16 mouse cellular contexts compared by ENCODE assay signal in the genomic region with DNA sequence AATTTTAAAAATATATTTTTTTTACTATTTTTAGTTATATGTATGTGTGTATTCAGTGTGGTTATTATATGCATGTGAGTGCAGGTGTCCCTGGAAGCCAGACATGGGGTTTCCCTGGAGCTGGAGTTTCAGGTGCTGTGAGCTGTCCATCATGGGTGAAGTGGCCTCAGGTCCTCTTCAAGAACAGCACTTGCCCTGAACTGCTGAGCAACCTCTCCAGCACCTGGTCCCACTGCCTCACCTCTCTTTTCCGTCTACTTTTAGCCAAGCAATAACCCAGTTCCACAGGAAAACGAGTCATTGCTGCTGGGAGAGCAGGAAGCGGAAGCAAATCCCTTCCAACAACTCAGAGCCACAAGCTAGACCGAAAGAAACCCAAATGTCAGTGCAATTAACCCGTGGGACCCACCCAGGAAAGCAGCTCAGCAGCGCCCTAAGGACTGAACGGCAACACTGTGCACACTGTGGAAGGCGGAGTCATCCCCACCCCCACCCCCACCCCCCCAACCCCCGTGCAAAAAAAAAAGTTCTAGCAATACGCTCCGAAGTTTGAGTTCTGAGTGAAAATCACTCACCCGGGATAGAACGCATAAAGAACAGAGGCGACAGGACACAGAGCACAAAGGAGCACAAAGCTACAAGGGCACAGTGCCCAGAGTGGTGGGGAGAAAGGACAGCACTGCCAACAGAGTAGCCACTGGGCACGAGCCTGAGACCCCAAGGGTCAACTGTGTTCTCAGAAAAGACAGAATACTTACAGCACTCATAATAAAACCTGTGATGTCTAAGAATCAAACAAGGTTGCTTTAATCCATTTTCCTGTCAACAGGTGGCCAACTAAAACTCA. TPM values are rescaled to one million over a fixed set of nuclear protein-coding genes. Genes with fewer than 3 reads are reported as not detected.
A peak's percentile ranks its signal among the peaks of the same experiment; 100 is the strongest.
DNase-seq lines count a peak whose midpoint lies in the region; ATAC-seq and TF ChIP-seq lines count a peak whose summit lies in the region.
"Had no signal": no experiment of that assay in that cellular context is flagged by ENCODE, and none has a peak within 500 bp of the region (broad histone marks: within the 10 kb centered on the region; RNA-seq: fewer than 3 reads in every experiment).

No protein-coding gene starts in this region.

- intact Hi-C loops in left cerebral cortex, postnatal 10 days (cut with DNase I), result no loop called here

- no peak overlapping the region for H3K4me3 ChIP-seq in heart, embryonic 11.5 days (ENCODE audit: low read depth, low read length)
- H3K4me3 ChIP-seq in kidney, embryonic 14.5 days (ENCODE audit: low read length), result no peak overlapping the region
- no peak overlapping the region for H3K4me3 ChIP-seq in brown adipose tissue, adult 24 weeks (ENCODE audit: insufficient read depth, low read depth, low read length)
- H3K4me3 ChIP-seq in lung, postnatal 0 days (ENCODE audit: low read depth, low read length), result no peak overlapping the region
- H3K4me3 ChIP-seq: liver, embryonic 13.5 days had no signal

- H3K4me1 ChIP-seq in heart, embryonic 11.5 days (ENCODE audit: control insufficient read depth, insufficient read depth, low read length), result peaks cover 14% of the 10 kb centered on the region
- peaks cover 14% of the 10 kb centered on the region for H3K4me1 ChIP-seq in kidney, embryonic 14.5 days (ENCODE audit: control insufficient read depth, insufficient read depth, low read length)
- H3K4me1 ChIP-seq in brown adipose tissue, adult 24 weeks (ENCODE audit: control insufficient read depth, insufficient read depth, insufficient read length, low read length), result peaks cover 29% of the 10 kb centered on the region
- H3K4me1 ChIP-seq in lung, postnatal 0 days (ENCODE audit: insufficient read depth, low read depth, low read length), result peaks cover 13% of the 10 kb centered on the region; the same call in 1 of the 2 replicates

- no peak overlapping the region for H3K27ac ChIP-seq in heart, embryonic 11.5 days (ENCODE audit: low read depth, low read length)
- 0 out of 2 replicates have a peak overlapping the region, but pooled peaks have one; percentile 8 for H3K27ac ChIP-seq in kidney, embryonic 14.5 days (ENCODE audit: low read depth, low read length)
- H3K27ac ChIP-seq in brown adipose tissue, adult 24 weeks (replicated peaks; ENCODE audit: low read depth, low read length), result peak overlapping the region; percentile 50
- peak overlapping the region; percentile 40 for H3K27ac ChIP-seq in lung, postnatal 0 days (ENCODE audit: low read length)
- H3K27ac ChIP-seq: liver, embryonic 13.5 days had no signal

- WGBS in heart, embryonic 11.5 days (ENCODE audit: insufficient replicate concordance), result 74% methylated on average over 15 of the region's 15 CpGs
- 55% methylated on average over 15 of the region's 15 CpGs for WGBS in kidney, embryonic 14.5 days
- WGBS in lung, postnatal 0 days, result 40% methylated on average over 15 of the region's 15 CpGs

- DNase-seq in heart, adult 8-10 months (ENCODE audit: low spot score), result peak; percentile 52
- DNase-seq in kidney, adult 18-20 months, result no peak
- peak; percentile 73 for DNase-seq in lung, postnatal 0 days (ENCODE audit: low spot score)
- DNase-seq in left cerebral cortex, postnatal 10 days (ENCODE audit: extremely low spot score in 1 of 2, low spot score in 2 of 2), result no peak
- no peak for DNase-seq in left cerebral cortex, adult 9 months (ENCODE audit: low spot score in 2 of 2)
- DNase-seq: adrenal gland, adult 8-10 months; B cell, adult 2 months; forebrain, postnatal 0 days; layer of hippocampus, adult 9-11 months; liver, embryonic 13.5 days; right cerebral cortex, adult 18-20 months; thymus, adult 18-20 months had no signal

- H3K9ac ChIP-seq in heart, embryonic 11.5 days (ENCODE audit: low read depth, low read length), result no peak overlapping the region
- H3K9ac ChIP-seq in kidney, embryonic 14.5 days (ENCODE audit: low read depth, low read length), result no peak overlapping the region
- H3K9ac ChIP-seq in lung, postnatal 0 days (replicated peaks; ENCODE audit: low read depth), result no peak overlapping the region
- H3K9ac ChIP-seq: forebrain, postnatal 0 days; liver, embryonic 13.5 days had no signal

- no peaks in the 10 kb centered on the region for H3K27me3 ChIP-seq in heart, embryonic 11.5 days (ENCODE audit: control insufficient read depth, insufficient read depth, low read length)
- no peaks in the 10 kb centered on the region for H3K27me3 ChIP-seq in kidney, embryonic 14.5 days (ENCODE audit: control insufficient read depth, insufficient read depth, low read length)
- H3K27me3 ChIP-seq in lung, postnatal 0 days (replicated peaks; ENCODE audit: insufficient read depth, low read length), result no peaks in the 10 kb centered on the region
- H3K27me3 ChIP-seq: liver, embryonic 13.5 days; megakaryocyte, embryonic 14.5 days had no signal

- H3K36me3 ChIP-seq in heart, embryonic 11.5 days (ENCODE audit: control insufficient read depth, insufficient read depth, low read length), result no peaks in the 10 kb centered on the region; the same call in none of the 2 replicates
- H3K36me3 ChIP-seq in kidney, embryonic 14.5 days (ENCODE audit: control insufficient read depth, insufficient read depth, low read length), result no peaks in the 10 kb centered on the region; the same call in 1 of the 2 replicates
- 0 out of 2 replicates have a peak, but pooled peaks cover 5% of the 10 kb centered on the region for H3K36me3 ChIP-seq in lung, postnatal 0 days (ENCODE audit: insufficient read depth, low read length)

- H3K4me2 ChIP-seq in heart, embryonic 11.5 days, result no peak overlapping the region
- no peak overlapping the region for H3K4me2 ChIP-seq in kidney, embryonic 14.5 days (replicated peaks; ENCODE audit: low read depth, low read length)
- peak overlapping the region; percentile 25; the same call in 1 of the 2 replicates for H3K4me2 ChIP-seq in lung, postnatal 0 days (replicated peaks; ENCODE audit: low read depth, low read length)
- H3K4me2 ChIP-seq: liver, embryonic 13.5 days had no signal

- no peak for TF ChIP-seq EP300 in lung, postnatal 0 days (IDR thresholded peaks at IDR 0.05)

- ATAC-seq in heart, embryonic 11.5 days (replicated peaks; ENCODE audit: insufficient number of reproducible peaks, low FRiP score, low TSS enrichment), result no peak
- no peak for ATAC-seq in kidney, embryonic 14.5 days (ENCODE audit: low FRiP score, low TSS enrichment)
- peak; percentile 84 for ATAC-seq in lung, postnatal 0 days
- ATAC-seq: forebrain, postnatal 0 days had no signal

- no peaks in the 10 kb centered on the region for H3K9me3 ChIP-seq in heart, embryonic 11.5 days (replicated peaks; ENCODE audit: control insufficient read depth, low read length)
- no peaks in the 10 kb centered on the region for H3K9me3 ChIP-seq in kidney, embryonic 14.5 days (ENCODE audit: control insufficient read depth, low read length)
- no peaks in the 10 kb centered on the region for H3K9me3 ChIP-seq in lung, postnatal 0 days (ENCODE audit: low read length)
- H3K9me3 ChIP-seq: liver, embryonic 13.5 days had no signal

- TF ChIP-seq CTCF in lung, postnatal 0 days (IDR thresholded peaks at IDR 0.05), result no peak

RNA-seq across cellular contexts. Expression of gene Usp12, which starts 24.6 kb away (rescaled TPM):
- total RNA-seq in heart, adult 8-10 months (2022), result 10 to 100 TPM; 14.7 to 18.7 (median 18.0) TPM
- polyA plus RNA-seq in heart, embryonic 11.5 days (2014; fragmentation: Nextera tagmentation; extraction: Ambion mirVana), result 9.2 and 11.1 TPM in 2 replicates
- 11.0 and 14.4 TPM in 2 replicates for polyA plus RNA-seq in kidney, embryonic 14.5 days (2014; fragmentation: Nextera tagmentation; extraction: Ambion mirVana)
- 11.1 and 24.9 TPM in 2 replicates for polyA plus RNA-seq in brown adipose tissue, adult 24 weeks (2012; ENCODE audit: insufficient read depth, insufficient read length, missing spikeins)
- 14.5 and 15.4 TPM in 2 replicates for polyA plus RNA-seq in lung, postnatal 0 days (2015; fragmentation: Nextera tagmentation; extraction: Ambion mirVana)
- 10 to 100 TPM; 55.8 to 59.0 TPM for total RNA-seq in left cerebral cortex, postnatal 10 days (2021)

Comparison
In these comparisons a context has a peak if more than half of its experiments do, and no peak if none do; other contexts are left out.
1. DNase-seq: peak in heart, adult 8-10 months (single experiment) and lung, postnatal 0 days (single experiment); none in kidney, adult 18-20 months (single experiment), left cerebral cortex, postnatal 10 days (0 of 2) and left cerebral cortex, adult 9 months (0 of 2).